Mouse (Mus musculus) myocyte (in vitro differentiated cells): Measurements from ENCODE around the gene Rsg1.

Experiments
- POLR2A ChIP-seq: IDR thresholded peaks from one replicate; pipeline ENCODE4 v1.6.1; 2011; ENCODE audit warnings: low read depth, mild to moderate bottlenecking, control low read depth, moderate library complexity; ENCODE audit not compliant: insufficient read length
- POLR2AphosphoS2 ChIP-seq: IDR thresholded peaks from one replicate; pipeline ENCODE4 v1.6.1; 2011; ENCODE audit warnings: low read depth, control low read depth; ENCODE audit not compliant: insufficient read length
- SRF ChIP-seq: IDR thresholded peaks from one replicate; pipeline ENCODE4 v1.6.1; 2011; ENCODE audit warnings: low read depth; ENCODE audit not compliant: control insufficient read depth, insufficient read length
- TCF12 ChIP-seq: IDR thresholded peaks from one replicate; pipeline ENCODE4 v1.6.1; 2011; ENCODE audit warnings: mild to moderate bottlenecking, control low read depth; ENCODE audit not compliant: poor library complexity, insufficient read depth, severe bottlenecking
- USF1 ChIP-seq: IDR thresholded peaks from one replicate; pipeline ENCODE4 v1.6.1; 2011; ENCODE audit warnings: low read depth, mild to moderate bottlenecking, control low read depth, moderate library complexity

- no peak for TF ChIP-seq SRF
- TF ChIP-seq POLR2AphosphoS2 = no peak
- no peak for TF ChIP-seq POLR2A
- TF ChIP-seq TCF12 = no peak
- TF ChIP-seq USF1 = no peak
These were observed 9.0 kb downstream of the Rsg1 start for GRCm38 (mm10) chr4:141222752-141223151.
